Mouse (Mus musculus): ENCODE results near the gene Klk12.

Gene Klk12

DNA sequence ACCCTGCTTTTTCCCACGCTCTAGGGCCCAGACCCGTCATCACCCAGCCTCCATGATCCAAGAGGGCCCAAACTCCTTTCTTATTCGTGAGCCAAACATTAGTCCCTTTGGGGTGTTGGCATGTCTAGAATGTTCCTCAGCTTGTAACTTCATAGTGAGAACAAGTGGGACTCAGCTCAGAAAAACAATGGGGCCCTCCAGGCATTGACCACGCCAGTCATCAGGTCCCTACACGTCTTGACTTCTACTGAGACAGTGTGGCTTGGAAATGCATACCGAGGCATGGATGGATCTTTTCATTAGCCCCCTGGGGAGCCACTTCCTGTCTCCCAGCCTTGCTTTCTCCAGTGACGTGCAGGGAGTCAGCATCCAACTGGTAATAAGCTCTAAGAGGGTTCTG is 31.2 kb downstream of the Klk12 start:
- H3K36me3 ChIP-seq (ENCODE audit: insufficient read depth, low read length): peaks cover 28% of the 10 kb centered on the region
- H3K4me1 ChIP-seq (replicated peaks; ENCODE audit: low read depth, low read length): peaks cover 63% of the 10 kb centered on the region
- no peak overlapping the region for H3K4me3 ChIP-seq (replicated peaks; ENCODE audit: low read length)
- peaks cover 24% of the 10 kb centered on the region for H3K27me3 ChIP-seq (ENCODE audit: insufficient read depth, low read length)
- TF ChIP-seq CTCF (conservative IDR thresholded peaks at IDR 0.05; ENCODE audit: low read length) (no peak), POU5F1 (IDR thresholded peaks at IDR 0.05; ENCODE audit: borderline replicate concordance, low read length) (no peak), NANOG (IDR thresholded peaks at IDR 0.05; ENCODE audit: borderline replicate concordance, low read length) (no peak)
- H3K9me3 ChIP-seq (ENCODE audit: low read length): no peaks in the 10 kb centered on the region

- Histone ChIP-seq H3K4me3 (replicated peaks; ENCODE audit: low read length) (no peak within 1 kb of the TSS), H3K9me3 (ENCODE audit: low read length) (peaks cover 14% of the 10 kb centered on the region), H3K27me3 (ENCODE audit: insufficient read depth, low read length) (0 out of 2 replicates have a peak, but pooled peaks cover 11% of the 10 kb centered on the region), H3K4me1 (replicated peaks; ENCODE audit: low read depth, low read length) (peaks cover 36% of the 10 kb centered on the region), H3K36me3 (ENCODE audit: insufficient read depth, low read length) (no peaks in the 10 kb centered on the region)
- TF ChIP-seq CTCF (conservative IDR thresholded peaks at IDR 0.05; ENCODE audit: low read length): no peak
Measured at GRCm38 (mm10) chr7:43810994-43811393, 42.3 kb downstream of the Klk12 start, which contains the start of gene Klk7. Klk7 (plus strand) TSS chr7:43811294.

DNA sequence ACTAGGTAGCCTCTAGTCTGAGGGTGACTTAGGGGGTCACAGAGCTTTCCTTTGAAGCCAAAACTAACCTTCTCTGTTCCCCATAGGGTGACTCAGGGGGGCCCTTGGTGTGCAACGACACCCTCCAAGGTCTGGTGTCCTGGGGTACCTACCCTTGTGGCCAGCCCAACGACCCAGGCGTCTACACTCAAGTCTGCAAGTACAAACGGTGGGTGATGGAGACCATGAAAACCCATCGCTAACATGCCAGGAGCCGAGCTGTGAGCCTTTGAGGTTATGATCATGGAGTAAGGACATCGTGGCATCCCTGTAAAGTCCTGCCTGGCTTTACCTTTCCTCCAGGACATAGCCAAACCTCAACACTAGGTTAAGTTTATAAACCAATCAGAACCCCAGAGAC is 46.5 kb downstream of the Klk12 start:
- 0 out of 2 replicates have a peak, but pooled peaks cover 12% of the 10 kb centered on the region for H3K27me3 ChIP-seq (ENCODE audit: insufficient read depth, low read length)
- H3K4me1 ChIP-seq (replicated peaks; ENCODE audit: low read depth, low read length): peaks cover 27% of the 10 kb centered on the region
- peaks cover 14% of the 10 kb centered on the region for H3K9me3 ChIP-seq (ENCODE audit: low read length)
- no peak overlapping the region for H3K4me3 ChIP-seq (replicated peaks; ENCODE audit: low read length)
- TF ChIP-seq NANOG (IDR thresholded peaks at IDR 0.05; ENCODE audit: borderline replicate concordance, low read length) (no peak), POU5F1 (IDR thresholded peaks at IDR 0.05; ENCODE audit: borderline replicate concordance, low read length) (no peak), CTCF (conservative IDR thresholded peaks at IDR 0.05; ENCODE audit: low read length) (no peak)
- no peaks in the 10 kb centered on the region for H3K36me3 ChIP-seq (ENCODE audit: insufficient read depth, low read length)

- Histone ChIP-seq H3K36me3 (ENCODE audit: insufficient read depth, low read length) (no peaks in the 10 kb centered on the region), H3K4me1 (replicated peaks; ENCODE audit: low read depth, low read length) (peaks cover 21% of the 10 kb centered on the region), H3K27me3 (ENCODE audit: insufficient read depth, low read length) (0 out of 2 replicates have a peak, but pooled peaks cover 17% of the 10 kb centered on the region), H3K9me3 (ENCODE audit: low read length) (peaks cover 14% of the 10 kb centered on the region), H3K4me3 (replicated peaks; ENCODE audit: low read length) (no peak overlapping the region)
- TF ChIP-seq CTCF (conservative IDR thresholded peaks at IDR 0.05; ENCODE audit: low read length) (no peak), NANOG (IDR thresholded peaks at IDR 0.05; ENCODE audit: borderline replicate concordance, low read length) (no peak), POU5F1 (IDR thresholded peaks at IDR 0.05; ENCODE audit: borderline replicate concordance, low read length) (no peak)
Measured at GRCm38 (mm10) chr7:43816746-43817145, 48.0 kb downstream of the Klk12 start.

GRCm38 (mm10) chr7:43821581-43821980 is 52.9 kb downstream of the Klk12 start:
- Histone ChIP-seq H3K4me3 (replicated peaks; ENCODE audit: low read length) (no peak overlapping the region), H3K27me3 (ENCODE audit: insufficient read depth, low read length) (peaks cover 20% of the 10 kb centered on the region), H3K9me3 (ENCODE audit: low read length) (no peaks in the 10 kb centered on the region), H3K4me1 (replicated peaks; ENCODE audit: low read depth, low read length) (peaks cover 12% of the 10 kb centered on the region), H3K36me3 (ENCODE audit: insufficient read depth, low read length) (no peaks in the 10 kb centered on the region)
- TF ChIP-seq NANOG (IDR thresholded peaks at IDR 0.05; ENCODE audit: borderline replicate concordance, low read length) (no peak), POU5F1 (IDR thresholded peaks at IDR 0.05; ENCODE audit: borderline replicate concordance, low read length) (no peak), CTCF (conservative IDR thresholded peaks at IDR 0.05; ENCODE audit: low read length) (no peak)
